Mouse (Mus musculus) lung, postnatal 36 days (tissue): ENCODE data around the gene Iars.
"Not testable (repeated sequence)": the region's sequence is repeated elsewhere in the genome, so short reads cannot be mapped to it uniquely, and the experiment has no call there.

Experiments
- DNase-seq: peaks from one replicate; pipeline ENCODE4 v3.0.0; 2022; ENCODE audit warnings: mixed read lengths

Gene Iars

DNA sequence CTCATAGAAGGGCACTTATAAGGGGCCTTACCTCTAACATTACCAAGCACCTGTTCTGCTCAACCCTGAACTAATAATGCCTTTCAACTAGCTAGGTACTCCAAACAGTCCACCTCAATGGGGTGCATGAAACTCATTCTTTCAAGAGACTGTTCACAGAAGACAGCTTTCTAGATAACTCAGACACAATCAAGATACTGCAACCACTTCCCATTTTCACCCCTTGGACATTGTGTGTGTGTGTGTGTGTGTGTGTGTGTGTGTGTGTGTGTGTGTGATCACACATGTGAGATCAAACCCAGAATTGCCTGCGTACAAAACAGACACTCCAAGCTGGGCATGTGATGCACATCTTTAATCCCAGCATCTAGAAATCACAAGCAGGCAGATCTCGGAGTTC is 56.1 kb downstream of the Iars start:
- no peak for DNase-seq

DNA sequence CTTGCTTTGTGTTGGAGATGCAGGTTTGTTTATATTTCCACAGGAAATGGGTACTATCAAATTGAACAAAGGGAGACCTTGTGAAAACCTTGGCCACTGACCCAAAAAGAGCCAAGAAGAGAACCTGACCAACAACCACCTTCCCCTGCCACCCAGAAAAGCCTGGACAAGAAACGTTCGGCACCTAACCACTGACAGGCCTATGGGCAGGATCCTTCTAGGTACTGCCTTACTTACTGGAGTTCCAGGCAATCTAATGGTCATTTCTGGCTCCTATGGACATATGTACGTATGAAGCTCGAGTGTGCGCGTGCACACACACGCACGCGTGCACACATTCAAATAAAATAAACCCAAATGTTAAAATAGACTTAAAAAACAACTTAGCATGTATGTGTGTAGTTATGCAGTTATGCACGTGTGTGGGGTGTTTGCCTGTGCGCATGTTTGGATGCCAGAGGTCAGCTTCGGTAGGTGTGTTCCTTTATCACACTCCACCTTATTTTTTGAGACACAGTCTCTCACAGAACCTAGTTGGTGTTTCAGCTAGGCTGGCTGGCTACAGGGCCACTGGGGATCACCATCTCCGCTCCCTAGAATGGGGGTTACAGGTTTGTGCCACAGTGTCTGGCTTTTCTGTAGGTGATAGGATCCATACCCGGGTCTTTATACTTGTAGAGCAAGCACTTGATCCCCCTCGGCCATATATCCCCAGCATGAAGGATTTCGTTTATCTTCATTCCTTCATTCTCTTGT is 59.6 kb downstream of the Iars start:
- DNase-seq: no peak

DNA sequence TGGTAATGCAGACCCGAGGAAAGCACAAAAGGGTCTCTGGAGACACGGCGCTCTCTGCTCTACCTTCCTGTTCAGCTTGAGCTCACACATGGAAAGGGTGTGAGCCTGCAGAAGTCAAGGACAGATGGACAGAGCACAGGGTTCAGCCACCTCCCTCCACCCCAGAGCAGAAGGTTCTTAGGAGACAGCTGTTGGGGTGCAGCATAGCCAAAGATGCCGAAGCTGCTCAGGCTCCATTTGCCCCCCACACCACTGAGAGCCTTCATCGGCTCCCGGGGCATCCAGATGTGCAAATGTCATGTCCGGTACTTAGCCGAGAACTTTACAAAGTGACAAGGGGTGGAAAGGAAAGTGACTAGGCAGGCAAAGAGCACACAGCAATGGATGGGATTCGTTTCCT is 74.7 kb downstream of the Iars start:
- DNase-seq: no peak

- DNase-seq: no peak
These were observed 76.1 kb downstream of the Iars start for GRCm38 (mm10) chr13:49757966-49758365.

- DNase-seq: no peak
These were observed 78.8 kb downstream of the Iars start for GRCm38 (mm10) chr13:49760675-49761074.

DNA sequence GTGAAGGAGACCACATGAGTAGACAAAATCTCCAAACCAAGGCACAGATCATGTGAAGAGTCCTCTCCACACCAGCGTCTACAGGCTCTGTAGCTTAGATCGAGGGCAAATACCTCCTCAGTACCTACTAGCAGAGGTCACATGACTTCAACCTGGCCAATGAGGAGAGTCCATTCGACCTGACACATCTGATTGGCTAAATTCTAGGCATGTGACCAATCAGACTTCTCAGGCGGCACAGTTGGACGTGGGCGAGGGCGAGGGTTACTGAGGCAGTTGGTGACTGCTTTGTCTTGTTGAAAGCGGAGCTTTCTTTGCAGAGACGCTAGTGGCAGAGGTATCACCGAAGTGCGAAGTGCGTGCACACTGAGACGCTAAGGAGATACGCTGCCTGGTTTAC is 80.3 kb downstream of the Iars start:
- no peak for DNase-seq

DNA sequence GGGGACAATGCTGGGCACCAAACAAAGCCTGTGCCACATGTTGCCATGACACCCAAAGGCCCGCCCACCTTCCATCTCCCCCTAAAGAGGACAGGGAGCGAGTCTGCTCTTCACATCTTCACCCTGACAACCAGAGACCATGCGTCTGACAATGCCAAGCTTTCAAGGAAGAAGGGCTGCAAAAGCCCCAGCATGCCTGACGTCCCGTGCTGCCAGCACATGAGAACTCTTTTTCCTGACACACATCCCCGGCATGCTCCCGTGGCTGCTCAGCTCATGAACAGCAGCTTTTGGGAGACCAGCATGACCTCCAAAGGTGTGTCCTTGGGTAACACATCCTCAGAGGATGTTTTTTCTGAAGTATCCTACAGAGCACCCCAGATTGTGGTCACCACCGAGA is 83.4 kb downstream of the Iars start:
- DNase-seq: no peak

GRCm38 (mm10) chr13:49766269-49766668 is 84.4 kb downstream of the Iars start:
- DNase-seq: no peak

- no peak for DNase-seq
These were observed 86.1 kb downstream of the Iars start for GRCm38 (mm10) chr13:49768048-49768447.

DNA sequence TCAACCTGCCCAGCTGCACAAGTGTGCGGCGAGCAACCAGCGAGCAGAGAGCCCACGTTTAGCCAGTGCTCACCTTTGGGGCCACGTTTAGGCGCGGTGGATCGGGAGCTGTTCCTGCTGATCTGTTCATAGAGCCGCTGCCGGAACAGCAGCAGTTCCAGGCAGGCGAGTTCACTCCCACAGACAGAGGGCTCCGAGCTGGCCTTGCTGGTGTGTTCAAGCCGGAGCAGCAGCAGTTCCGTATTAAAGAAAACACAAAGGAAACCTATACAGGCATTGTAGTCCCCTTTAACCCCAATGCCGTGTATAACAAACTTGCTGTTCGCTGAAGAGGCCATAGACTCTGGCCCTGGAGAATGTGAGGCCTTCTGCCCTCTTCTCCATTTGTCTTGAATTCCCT is 87.2 kb downstream of the Iars start:
- no peak for DNase-seq

DNA sequence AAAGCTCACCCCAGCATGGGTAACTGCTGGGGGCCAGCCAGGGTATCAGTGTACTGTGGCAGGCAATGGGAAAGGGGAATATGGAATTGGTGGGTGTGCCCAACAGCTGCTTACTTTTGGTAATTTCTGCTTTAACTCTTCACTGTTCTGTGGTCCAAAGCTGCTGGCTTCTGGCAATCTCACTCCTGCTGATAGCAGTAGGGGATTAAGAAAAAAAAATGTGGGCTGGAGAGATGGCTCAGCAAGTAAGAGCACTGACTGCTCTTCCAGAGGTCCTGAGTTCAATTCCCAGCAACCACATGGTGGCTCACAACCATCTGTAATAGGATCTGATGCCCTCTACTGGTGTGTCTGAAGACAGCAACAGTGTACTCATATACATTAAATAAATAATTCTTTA is 89.6 kb downstream of the Iars start:
- DNase-seq: not testable (repeated sequence)
